Mouse (Mus musculus) limb, embryonic 10.5 days (tissue): ENCODE data around the gene Safb2. TPM values are rescaled to one million over a fixed set of nuclear protein-coding genes. Genes with fewer than 3 reads are reported as not detected.

ENCODE experiments used
- DNase-seq: peaks from one replicate; pipeline ENCODE4 v3.0.0-alpha.2; 2017; ENCODE audit warnings: low spot score
- H3K27ac ChIP-seq: fragments of 300-500 bp; sonication (generic); 2 replicates; pipeline ENCODE4 v1.5.1; 2016; ENCODE audit warnings: mild to moderate bottlenecking
- H3K27me3 ChIP-seq: fragments of 300-500 bp; sonication (generic); 2 replicates; pipeline ENCODE4 v1.6.1; 2016; ENCODE audit warnings: low read depth, mild to moderate bottlenecking; ENCODE audit not compliant: poor library complexity, severe bottlenecking
- H3K36me3 ChIP-seq: fragments of 300-500 bp; sonication (generic); 2 replicates; pipeline ENCODE4 v1.6.1; 2016; ENCODE audit warnings: mild to moderate bottlenecking, moderate library complexity
- H3K4me1 ChIP-seq: fragments of 300-500 bp; sonication (generic); 2 replicates; pipeline ENCODE4 v1.6.1; 2016
- H3K4me3 ChIP-seq: fragments of 300-500 bp; sonication (generic); 2 replicates; pipeline ENCODE4 v1.5.1; 2016; ENCODE audit warnings: mild to moderate bottlenecking, moderate library complexity
- H3K9me3 ChIP-seq: fragments of 300-500 bp; sonication (generic); replicated peaks from 2 replicates; pipeline ENCODE4 v1.6.1; 2016; ENCODE audit warnings: mild to moderate bottlenecking
- WGBS: fragments of 180-500 bp; shearing (Covaris S2); methylation state at CpG from one replicate; pipeline ENCODE4 v1.1.7; 2016; 5-methylcytosine and 5-hydroxymethylcytosine counted together
- polyA plus RNA-seq: library from polyadenylated mRNA; unstranded; fragments of >200 nt; fragmentation: Nextera tagmentation; extraction: Ambion mirVana; gene quantifications from 2 replicates; pipeline ENCODE4 v1.2.1, GENCODE M21; 2016

Safb2 gene
- polyA plus RNA-seq, 1 experiment from 2014 or later, result 110 TPM

GRCm38 (mm10) chr17:56604070-56604380 is 19.6 kb upstream of the Safb2 start:
- H3K9me3 ChIP-seq, result no peaks in the 10 kb centered on the region
- peaks cover 16% of the 10 kb centered on the region for H3K4me1 ChIP-seq
- no peaks in the 10 kb centered on the region for H3K27me3 ChIP-seq
- WGBS, result 91% methylated on average over 9 of the region's 9 CpGs
- DNase-seq, result no peak
- H3K4me3 ChIP-seq, result no peak overlapping the region; the same call in 1 of the 2 replicates
- no peak overlapping the region for H3K27ac ChIP-seq
- H3K36me3 ChIP-seq, result peaks cover 92% of the 10 kb centered on the region

DNA sequence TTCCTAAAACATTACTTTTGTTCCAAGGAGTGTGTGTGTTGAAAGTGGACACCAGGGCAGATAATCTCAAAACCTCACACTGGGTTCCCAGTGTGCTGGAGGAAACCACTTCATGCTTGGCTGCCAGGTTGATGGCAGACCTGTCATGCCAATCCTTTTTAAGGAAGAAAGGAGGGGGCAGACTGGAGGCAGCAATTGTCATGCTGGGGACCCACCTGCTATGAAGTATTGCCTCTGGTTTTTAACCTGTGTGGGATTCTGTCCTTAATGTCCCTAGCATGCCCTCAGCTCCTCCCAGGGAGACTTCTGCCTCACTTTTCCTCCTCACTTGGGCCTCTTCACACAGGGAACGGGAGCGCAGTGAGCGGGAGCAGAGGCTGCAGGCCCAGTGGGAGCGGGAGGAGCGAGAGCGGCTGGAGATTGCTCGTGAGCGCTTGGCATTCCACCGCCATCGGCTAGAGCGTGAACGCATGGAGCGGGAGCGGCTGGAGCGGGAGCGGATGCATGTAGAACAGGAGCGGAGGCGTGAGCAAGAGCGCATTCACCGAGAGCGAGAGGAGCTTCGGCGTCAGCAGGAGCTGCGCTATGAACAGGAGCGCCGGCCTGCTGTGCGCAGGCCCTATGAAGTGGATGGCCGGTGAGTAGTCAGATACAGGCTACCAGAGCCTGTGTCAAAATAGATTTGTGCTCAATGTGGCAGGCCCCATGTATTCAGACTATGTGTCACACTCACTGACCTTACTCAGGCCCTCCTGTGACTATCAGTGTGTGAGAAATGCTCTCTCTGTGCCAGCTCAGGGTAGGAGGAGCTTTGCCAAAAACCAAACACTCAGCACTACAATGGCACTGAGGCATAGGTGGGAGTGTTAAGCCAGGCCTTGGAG is 19.0 kb upstream of the Safb2 start:
- H3K27ac ChIP-seq, result no peak overlapping the region
- H3K36me3 ChIP-seq, result peaks cover 94% of the 10 kb centered on the region
- H3K9me3 ChIP-seq, result no peaks in the 10 kb centered on the region
- WGBS, result 96% methylated on average over 28 of the region's 28 CpGs
- H3K4me1 ChIP-seq, result peaks cover 10% of the 10 kb centered on the region
- H3K27me3 ChIP-seq, result no peaks in the 10 kb centered on the region
- DNase-seq, result no peak
- no peak overlapping the region for H3K4me3 ChIP-seq

DNA sequence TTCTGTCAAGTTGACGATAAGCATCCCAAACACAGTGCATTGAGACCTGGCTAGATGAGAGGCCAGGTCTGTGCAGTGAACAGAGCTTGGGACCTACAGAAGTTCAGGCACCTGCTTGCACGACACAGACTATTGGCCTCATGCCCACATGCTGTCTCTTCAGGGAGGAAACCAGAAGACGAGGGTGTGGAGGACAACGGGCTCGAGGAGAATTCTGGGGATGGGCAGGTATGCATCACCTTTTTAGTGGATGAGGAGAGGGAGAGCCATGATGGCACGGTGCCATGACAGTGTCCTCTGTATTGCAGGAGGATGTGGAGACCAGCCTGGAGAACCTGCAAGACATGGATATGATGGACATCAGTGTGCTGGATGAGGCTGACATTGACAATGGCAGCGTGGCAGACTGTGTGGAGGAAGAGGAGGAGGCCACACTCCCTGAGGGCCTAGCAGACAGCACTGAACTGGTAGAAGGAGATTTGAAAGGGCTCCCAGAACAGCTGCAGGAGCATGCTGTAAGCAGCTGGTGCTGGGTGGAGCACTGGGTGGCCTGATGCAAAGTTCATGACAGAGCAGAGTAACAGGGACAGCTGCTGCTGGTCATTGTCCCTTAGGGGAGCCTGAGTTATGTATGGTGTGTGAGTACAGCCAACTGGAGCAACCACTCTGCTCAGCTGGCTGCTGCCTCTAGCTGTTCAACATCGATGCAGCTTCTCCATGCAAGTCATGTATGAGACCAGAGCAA is 9.3 kb upstream of the Safb2 start:
- no peaks in the 10 kb centered on the region for H3K27me3 ChIP-seq
- H3K27ac ChIP-seq, result no peak overlapping the region
- no peak for DNase-seq
- no peaks in the 10 kb centered on the region for H3K9me3 ChIP-seq
- 95% methylated on average over 8 of the region's 8 CpGs for WGBS
- H3K4me3 ChIP-seq, result no peak overlapping the region
- H3K4me1 ChIP-seq, result no peaks in the 10 kb centered on the region
- H3K36me3 ChIP-seq, result peaks cover 97% of the 10 kb centered on the region

GRCm38 (mm10) chr17:56592553-56592952 is 8.2 kb upstream of the Safb2 start:
- Histone ChIP-seq H3K4me1 (peaks cover 6% of the 10 kb centered on the region; the same call in 1 of the 2 replicates), H3K4me3 (no peak overlapping the region), H3K9me3 (no peaks in the 10 kb centered on the region), H3K27ac (no peak overlapping the region), H3K27me3 (no peaks in the 10 kb centered on the region), H3K36me3 (peaks cover 100% of the 10 kb centered on the region)
- no peak for DNase-seq

DNA sequence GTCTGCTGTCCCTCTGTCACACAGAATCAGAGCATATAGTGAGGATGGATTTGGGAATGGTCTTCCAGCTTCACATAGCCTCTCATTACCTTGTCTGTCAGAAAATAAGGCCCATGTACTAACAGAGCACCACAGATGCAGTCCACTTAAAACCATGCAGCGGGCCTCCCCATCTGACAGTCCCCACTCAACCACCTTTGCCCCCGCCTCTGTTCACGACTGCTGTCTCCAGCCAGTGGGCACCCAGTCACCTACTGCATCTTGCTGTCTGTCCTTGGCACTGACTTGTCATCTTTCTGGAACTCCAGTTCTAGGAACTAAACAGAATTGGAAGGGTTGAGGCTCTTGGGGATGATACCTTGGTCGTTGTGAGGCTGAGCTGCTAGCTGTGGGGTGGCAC is 4.5 kb upstream of the Safb2 start:
- Histone ChIP-seq H3K27ac (no peak overlapping the region), H3K4me3 (no peak overlapping the region), H3K36me3 (peaks cover 82% of the 10 kb centered on the region), H3K27me3 (no peaks in the 10 kb centered on the region), H3K9me3 (no peaks in the 10 kb centered on the region), H3K4me1 (peaks cover 22% of the 10 kb centered on the region)
- no peak for DNase-seq
- 96% methylated on average over 4 of the region's 4 CpGs for WGBS

DNA sequence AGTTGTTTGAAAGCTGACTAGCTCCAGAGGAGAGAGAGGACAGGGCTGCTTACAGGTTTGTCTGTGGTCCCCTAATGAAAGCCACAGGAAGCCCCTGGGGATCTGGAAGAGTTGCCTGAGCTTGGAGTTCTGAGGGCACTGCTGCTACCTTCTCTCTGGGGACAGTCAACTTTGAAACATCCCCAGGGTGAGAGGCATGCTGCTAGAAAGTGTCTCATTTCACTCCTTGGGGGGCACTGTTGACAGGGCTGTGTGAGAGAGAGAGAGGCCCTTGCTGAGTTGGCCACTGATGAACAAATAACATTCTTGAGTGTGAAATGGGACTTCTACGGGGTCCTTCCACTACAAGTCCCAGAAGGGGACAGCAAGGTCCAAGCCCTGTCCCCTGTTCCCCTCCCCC is 3.4 kb upstream of the Safb2 start:
- Histone ChIP-seq H3K9me3 (no peaks in the 10 kb centered on the region), H3K36me3 (peaks cover 74% of the 10 kb centered on the region), H3K27ac (no peak overlapping the region), H3K27me3 (no peaks in the 10 kb centered on the region), H3K4me3 (no peak overlapping the region), H3K4me1 (peaks cover 31% of the 10 kb centered on the region)
- 90% methylated on average over 1 of the region's 1 CpGs for WGBS
- no peak for DNase-seq

GRCm38 (mm10) chr17:56585171-56585821 is 911 bp upstream of the Safb2 start:
- Histone ChIP-seq H3K9me3 (no peaks in the 10 kb centered on the region), H3K4me1 (peaks cover 45% of the 10 kb centered on the region), H3K36me3 (peaks cover 74% of the 10 kb centered on the region), H3K27ac (peak overlapping the region; percentile 96), H3K27me3 (no peaks in the 10 kb centered on the region), H3K4me3 (peak overlapping the region; percentile 94)
- WGBS, result under 1% methylated on average over 61 of the region's 61 CpGs
- peak; percentile 71 for DNase-seq

GRCm38 (mm10) chr17:56583611-56584256 is 651 bp downstream of the Safb2 start:
- 5% methylated on average over 33 of the region's 33 CpGs for WGBS
- Histone ChIP-seq H3K27ac (peak overlapping the region; percentile 96), H3K36me3 (peaks cover 74% of the 10 kb centered on the region), H3K27me3 (no peaks in the 10 kb centered on the region), H3K9me3 (no peaks in the 10 kb centered on the region), H3K4me3 (peak overlapping the region; percentile 94), H3K4me1 (peaks cover 45% of the 10 kb centered on the region)
- no peak for DNase-seq

DNA sequence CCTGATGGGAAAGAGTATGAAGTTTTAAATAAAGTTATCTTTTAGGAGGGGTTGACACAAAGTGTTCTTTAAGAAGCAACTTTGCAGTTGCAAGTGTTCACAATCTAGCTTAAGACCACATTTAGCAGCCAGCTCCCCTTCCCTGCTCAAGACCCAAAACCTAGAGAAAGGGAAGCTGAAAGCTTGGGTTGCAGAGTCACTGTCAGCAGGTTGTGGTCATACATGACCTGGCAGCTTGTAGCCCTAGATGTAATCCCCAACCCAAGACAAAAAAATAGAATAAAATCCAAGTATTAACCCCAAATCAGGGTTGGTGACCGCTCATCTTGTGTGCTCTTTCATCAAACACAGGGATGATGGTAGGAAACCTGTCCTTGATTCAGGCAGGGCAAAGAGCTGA is 1.3 kb downstream of the Safb2 start:
- no peaks in the 10 kb centered on the region for H3K9me3 ChIP-seq
- peaks cover 44% of the 10 kb centered on the region for H3K4me1 ChIP-seq
- H3K4me3 ChIP-seq, result peak overlapping the region; percentile 94
- DNase-seq, result no peak
- 77% methylated on average over 1 of the region's 1 CpGs for WGBS
- H3K36me3 ChIP-seq, result peaks cover 74% of the 10 kb centered on the region
- H3K27ac ChIP-seq, result peak overlapping the region; percentile 96
- H3K27me3 ChIP-seq, result no peaks in the 10 kb centered on the region

DNA sequence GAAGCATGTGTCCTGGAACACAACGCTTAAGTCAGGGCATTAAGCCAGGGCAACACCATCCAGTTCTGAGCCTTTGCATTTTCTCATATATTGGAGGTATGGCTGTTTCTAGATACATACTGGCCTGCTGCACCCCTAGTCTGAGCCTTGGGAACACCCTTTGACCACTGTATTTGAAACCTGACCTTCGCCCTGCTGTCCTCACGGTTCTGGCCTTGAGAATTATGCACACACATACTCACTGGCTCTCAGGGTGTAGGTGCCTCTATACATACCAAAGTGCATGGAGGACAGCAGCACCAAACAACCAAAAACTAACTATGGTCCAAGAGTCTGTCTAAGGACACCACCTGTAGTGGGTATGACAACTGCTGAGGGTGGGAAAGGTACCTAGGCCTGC is 11.4 kb downstream of the Safb2 start:
- Histone ChIP-seq H3K27ac (no peak overlapping the region), H3K36me3 (peaks cover 95% of the 10 kb centered on the region), H3K4me1 (no peaks in the 10 kb centered on the region), H3K4me3 (no peak overlapping the region), H3K9me3 (no peaks in the 10 kb centered on the region), H3K27me3 (no peaks in the 10 kb centered on the region)
- WGBS, result 97% methylated on average over 3 of the region's 3 CpGs
- DNase-seq, result no peak

DNA sequence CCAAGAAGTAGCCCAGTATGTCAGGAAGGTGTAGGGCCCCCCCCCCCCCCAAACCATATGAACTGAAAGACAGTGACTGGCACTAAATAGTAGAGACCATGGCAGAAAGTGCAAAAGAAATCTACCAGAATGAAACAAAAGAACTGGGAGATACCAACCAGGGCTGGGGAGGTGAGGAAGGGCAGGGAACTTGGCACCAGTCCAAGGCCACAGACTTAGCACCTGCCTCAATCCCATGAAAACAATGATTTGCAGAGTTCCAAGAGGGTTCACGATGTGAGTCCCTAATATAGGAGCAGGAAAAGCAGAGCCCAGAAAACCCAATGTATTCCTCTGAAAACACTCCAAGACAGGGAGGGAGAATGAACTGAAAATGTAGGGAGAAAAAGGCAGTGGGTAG is 12.2 kb downstream of the Safb2 start:
- DNase-seq, result no peak
- Histone ChIP-seq H3K27me3 (no peaks in the 10 kb centered on the region), H3K4me1 (no peaks in the 10 kb centered on the region), H3K9me3 (no peaks in the 10 kb centered on the region), H3K27ac (no peak overlapping the region), H3K4me3 (no peak overlapping the region), H3K36me3 (peaks cover 95% of the 10 kb centered on the region)
- WGBS, result 86% methylated on average over 1 of the region's 1 CpGs

- Histone ChIP-seq H3K9me3 (no peaks in the 10 kb centered on the region), H3K4me1 (no peaks in the 10 kb centered on the region), H3K4me3 (no peak overlapping the region), H3K27me3 (no peaks in the 10 kb centered on the region), H3K36me3 (peaks cover 98% of the 10 kb centered on the region), H3K27ac (no peak overlapping the region)
- WGBS, result 94% methylated on average over 4 of the region's 4 CpGs
- DNase-seq, result no peak
Measured at GRCm38 (mm10) chr17:56570287-56570686, 14.1 kb downstream of the Safb2 start.
